Mouse (Mus musculus): Measurements from ENCODE around the gene Efhd1.

The Efhd1 gene

GRCm38 (mm10) chr1:87308952-87309351, 44.8 kb downstream of the Efhd1 start:
- no peak for DNase-seq (ENCODE audit: low spot score)

- peak; percentile 22 for DNase-seq (ENCODE audit: low spot score)
These were observed 45.5 kb downstream of the Efhd1 start for GRCm38 (mm10) chr1:87309621-87310020.

GRCm38 (mm10) chr1:87312681-87313080, 48.5 kb downstream of the Efhd1 start:
- DNase-seq (ENCODE audit: low spot score), result no peak

GRCm38 (mm10) chr1:87313116-87313515, 49.0 kb downstream of the Efhd1 start:
- DNase-seq (ENCODE audit: low spot score), result no peak

GRCm38 (mm10) chr1:87313843-87314570, 49.8 kb downstream of the Efhd1 start:
- DNase-seq (ENCODE audit: low spot score), result no peak

- DNase-seq (ENCODE audit: low spot score), result no peak
These were observed 51.3 kb downstream of the Efhd1 start for GRCm38 (mm10) chr1:87315431-87315830.

GRCm38 (mm10) chr1:87315894-87316293, 51.7 kb downstream of the Efhd1 start:
- no peak for DNase-seq (ENCODE audit: low spot score)

GRCm38 (mm10) chr1:87316672-87317071, 52.5 kb downstream of the Efhd1 start:
- no peak for DNase-seq (ENCODE audit: low spot score)

GRCm38 (mm10) chr1:87321071-87321470, 56.9 kb downstream of the Efhd1 start:
- no peak for DNase-seq (ENCODE audit: low spot score)

- DNase-seq (ENCODE audit: low spot score), result no peak
These were observed 58.6 kb downstream of the Efhd1 start for GRCm38 (mm10) chr1:87322778-87323177.

- DNase-seq (ENCODE audit: low spot score), result no peak
These were observed 60.5 kb downstream of the Efhd1 start for GRCm38 (mm10) chr1:87324649-87325048.

- DNase-seq (ENCODE audit: low spot score), result peak; percentile 95
These were observed 62.6 kb downstream of the Efhd1 start, which contains the start of gene Gigyf2 for GRCm38 (mm10) chr1:87326742-87327163. Gigyf2 (plus strand) TSS chr1:87326998.

GRCm38 (mm10) chr1:87327165-87327861, 63.1 kb downstream of the Efhd1 start:
- peak; percentile 49 for DNase-seq (ENCODE audit: low spot score)

- DNase-seq (ENCODE audit: low spot score), result no peak
These were observed 67.6 kb downstream of the Efhd1 start for GRCm38 (mm10) chr1:87331774-87332173.

GRCm38 (mm10) chr1:87350576-87350975, 86.4 kb downstream of the Efhd1 start:
- DNase-seq (ENCODE audit: low spot score), result no peak

- DNase-seq (ENCODE audit: low spot score), result no peak
These were observed 96.1 kb downstream of the Efhd1 start for GRCm38 (mm10) chr1:87360276-87360675.

All from embryo, embryonic 10.5 days (tissue).